Mouse (Mus musculus): Measurements from ENCODE around the gene Il1rapl1.

Gene Il1rapl1

DNA sequence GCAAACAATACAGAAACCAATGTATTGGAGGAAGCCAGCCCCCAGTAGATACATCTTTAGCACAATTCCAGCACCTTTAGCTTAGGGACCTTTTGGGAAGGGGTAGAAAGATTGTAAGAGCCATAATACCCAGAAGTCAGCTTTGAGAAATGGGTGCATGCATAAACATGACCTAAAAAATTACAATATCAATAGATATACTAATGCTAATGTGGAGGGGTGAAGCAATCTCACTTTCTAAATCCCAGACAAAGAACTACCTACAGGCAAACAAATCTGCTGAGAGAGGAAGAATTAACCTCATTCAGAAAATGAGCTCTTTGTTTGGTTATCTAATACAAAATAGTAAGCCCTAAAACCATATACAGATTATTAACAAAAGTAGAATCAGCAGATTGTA, 607.4 kb downstream of the Il1rapl1 start:
- no peak for DNase-seq

DNA sequence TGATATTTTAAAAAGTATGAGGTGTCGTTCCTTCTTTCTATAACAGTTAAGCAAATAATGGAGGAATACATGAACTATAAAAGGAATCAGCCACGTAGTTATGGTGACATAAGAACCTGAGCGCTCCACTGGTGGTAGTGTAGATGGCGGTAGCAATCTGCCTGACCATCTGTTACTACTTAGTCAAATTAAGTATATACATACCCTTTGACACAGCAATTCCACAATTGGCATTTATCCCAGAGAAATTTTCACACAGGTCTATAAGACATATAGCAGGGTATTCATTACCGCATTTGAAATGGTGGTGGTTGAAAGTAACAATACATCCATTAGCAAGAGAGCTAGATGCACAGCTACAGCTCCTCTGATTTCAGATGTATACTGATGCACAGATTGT, 612.8 kb downstream of the Il1rapl1 start:
- DNase-seq: no peak

DNA sequence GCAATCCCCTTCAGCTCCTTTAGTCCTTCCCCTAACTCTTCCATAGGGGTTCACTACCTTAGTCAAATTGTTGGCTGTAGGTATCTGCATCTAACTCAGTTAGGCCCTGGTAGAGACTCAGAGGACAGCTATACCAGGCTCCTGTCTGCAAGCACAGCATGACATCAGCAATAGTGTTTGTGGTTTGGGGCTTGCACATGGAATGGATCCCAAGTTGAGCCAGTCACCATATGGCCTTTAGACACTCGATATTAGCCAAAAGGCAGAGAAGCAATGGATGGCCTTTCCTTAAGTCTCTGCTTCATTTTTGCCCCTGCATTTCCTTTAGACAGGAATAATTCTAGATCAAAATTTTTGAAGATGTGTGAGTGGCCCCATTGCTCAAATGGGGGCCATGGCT, 632.0 kb downstream of the Il1rapl1 start:
- DNase-seq: no peak

DNA sequence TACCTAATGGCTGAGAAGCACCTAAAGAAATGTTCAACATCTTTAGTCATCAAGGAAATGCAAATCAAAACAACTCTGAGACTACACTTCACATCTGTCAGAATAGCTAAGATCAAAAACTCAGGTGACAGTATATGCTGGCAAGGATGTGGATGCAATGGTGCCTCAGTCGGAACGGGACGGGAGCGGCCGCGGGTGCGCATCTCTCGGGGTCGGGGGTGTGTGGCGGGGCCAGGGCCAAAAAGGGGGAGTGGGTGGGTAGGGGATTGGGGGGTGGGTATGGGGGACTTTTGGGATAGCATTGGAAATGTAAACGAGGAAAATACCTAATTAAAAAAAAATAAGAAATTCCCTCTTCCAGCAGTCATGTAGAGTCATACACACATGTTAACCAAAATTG, 877.3 kb downstream of the Il1rapl1 start:
- DNase-seq: peak; percentile 46

DNA sequence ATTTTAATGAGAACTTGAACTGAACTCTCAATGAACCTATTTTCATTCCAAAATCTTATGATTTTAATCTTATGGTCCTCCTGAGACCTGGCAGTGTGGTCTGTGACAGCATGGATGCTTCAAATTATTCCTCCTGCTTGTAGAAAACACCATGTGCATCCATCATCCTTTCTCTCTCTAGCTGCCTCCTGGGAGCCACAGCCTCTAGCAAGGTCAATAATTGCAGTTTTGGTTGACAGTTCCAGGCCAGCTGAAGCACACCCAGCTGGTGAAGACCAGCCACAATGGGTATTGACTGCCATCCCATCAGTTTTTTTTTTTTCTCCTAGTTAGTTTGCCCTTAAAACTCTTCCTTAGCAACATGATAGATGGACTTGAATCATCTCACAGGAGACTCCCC, 890.2 kb downstream of the Il1rapl1 start:
- DNase-seq: no peak

DNA sequence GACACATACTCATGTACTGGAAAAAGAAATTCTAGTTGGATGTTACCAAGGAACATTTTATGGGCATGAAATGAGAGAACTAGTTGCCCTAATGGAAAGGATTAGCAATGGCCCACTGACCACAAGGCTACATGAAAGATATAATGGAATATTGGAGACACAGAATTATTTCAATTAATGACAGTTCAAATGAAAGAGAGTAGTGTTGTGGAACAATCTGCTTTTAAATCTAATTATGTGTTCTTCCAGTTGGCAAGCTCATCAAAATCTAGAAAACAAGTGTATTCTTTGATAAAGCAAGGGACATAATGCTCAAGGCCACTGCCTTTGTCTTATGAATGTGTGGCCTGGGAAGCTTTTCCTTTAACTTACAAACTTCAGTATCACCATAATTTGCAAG, 1113.1 kb downstream of the Il1rapl1 start:
- no peak for DNase-seq

DNA sequence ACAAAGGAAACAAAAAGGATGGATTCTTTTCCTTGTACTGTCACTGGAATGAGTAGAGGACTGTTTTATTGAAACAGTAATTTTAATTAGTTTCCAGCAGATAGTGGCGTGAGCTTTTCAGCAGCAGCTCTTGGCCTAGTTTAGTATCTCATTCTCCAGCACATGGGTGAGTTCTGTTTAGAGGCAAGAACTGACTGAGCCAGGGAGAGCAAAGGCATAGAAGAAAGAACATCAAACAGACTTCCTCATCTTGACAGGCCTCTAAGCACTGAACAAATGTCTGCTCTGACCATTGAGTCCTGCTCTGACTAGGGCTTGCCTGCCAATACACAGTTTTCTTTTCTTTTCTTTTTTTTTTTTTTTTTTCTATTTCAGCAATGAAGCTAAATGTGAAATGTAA, 1160.3 kb downstream of the Il1rapl1 start:
- no peak for DNase-seq

DNA sequence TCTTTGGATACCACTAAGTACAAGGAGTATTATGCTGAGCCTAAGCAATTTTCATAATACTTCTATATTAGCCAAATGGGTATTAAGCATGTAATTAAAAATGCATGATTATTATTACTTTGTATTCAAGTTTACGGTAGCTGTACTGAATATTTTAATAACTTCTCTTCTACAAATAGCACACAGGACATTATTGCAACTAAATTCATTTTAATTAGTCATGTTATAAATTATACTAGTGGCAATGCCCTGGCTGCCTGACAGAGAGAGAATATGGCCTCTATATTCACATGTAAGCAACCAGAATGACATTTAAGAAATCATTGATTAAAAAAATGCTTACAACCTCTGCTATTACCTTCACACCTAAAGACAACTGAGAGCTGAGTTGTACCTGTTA, 1160.8 kb downstream of the Il1rapl1 start:
- no peak for DNase-seq

DNA sequence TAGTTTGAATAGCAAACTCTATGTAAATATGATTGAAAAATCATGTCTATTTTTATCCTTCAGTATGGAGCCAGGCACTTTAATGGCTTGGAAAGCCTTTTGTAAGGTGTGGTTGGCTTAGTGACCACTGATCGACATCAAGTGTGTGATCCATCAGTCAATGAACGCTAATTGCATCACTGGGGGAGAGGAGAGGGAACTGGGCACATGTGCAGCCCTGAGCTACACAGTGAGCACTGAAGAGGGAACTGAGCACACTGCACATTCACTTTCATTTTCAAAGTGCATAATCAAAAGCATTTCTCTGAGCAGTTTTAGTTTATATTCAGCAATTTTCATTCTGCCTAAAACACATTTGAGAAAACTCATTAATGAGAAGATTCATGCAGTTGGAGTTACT, 1164.5 kb downstream of the Il1rapl1 start:
- no peak for DNase-seq

DNA sequence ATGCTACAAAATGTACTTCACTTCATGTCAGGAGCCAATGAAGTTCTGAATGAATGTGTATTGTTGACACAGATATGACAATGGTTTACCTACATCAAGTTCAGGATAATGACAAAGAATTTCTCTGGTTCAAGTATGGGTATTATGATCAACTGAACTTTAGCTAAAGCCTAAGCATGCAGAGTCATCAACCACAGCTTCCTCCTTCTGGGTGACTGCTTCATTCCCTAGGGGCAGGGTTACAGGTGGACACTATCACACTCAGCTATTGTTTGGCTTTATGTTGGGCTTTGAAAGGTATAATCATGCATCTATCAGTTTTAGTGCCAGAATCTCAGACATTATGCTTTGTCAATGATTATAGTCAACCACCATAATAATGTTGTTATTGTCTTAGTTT, 1166.3 kb downstream of the Il1rapl1 start:
- DNase-seq: no peak

DNA sequence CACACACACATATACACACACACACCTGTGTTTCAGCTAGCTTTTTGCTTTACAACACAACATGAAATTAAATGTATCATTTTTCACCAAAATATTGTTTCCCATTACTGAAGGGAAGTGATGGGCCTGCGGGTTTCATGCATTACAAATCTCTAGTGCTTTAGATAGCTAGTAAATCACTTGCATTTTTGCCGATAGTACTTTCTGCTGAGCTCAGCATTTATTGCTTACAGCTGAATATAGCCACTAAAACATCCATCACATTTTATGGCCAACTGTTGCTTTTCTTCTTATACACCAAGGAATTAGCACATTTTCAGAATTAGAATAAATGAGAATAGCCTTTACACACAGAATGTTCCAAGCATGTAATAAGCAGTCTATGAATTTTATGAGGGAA, 1260.6 kb downstream of the Il1rapl1 start:
- DNase-seq: no peak

DNA sequence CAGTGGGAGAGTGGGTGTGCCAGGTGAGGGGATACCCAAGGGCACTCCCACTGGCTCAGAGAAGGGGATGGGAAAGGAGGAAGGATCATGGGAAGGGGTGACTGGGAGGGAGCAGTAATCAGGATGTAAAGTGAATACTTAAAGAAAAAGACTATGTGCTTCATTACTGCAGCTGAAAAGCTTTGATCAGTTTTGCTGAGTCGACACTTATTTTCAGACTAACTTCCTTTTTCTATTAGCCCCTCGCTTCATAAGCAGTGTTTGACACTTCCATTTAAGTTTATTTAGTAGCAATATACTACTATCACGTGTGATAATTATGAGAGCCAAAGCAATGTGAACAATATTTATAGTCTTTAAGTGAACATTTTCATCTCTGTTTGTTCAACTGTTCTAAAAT, 1307.2 kb downstream of the Il1rapl1 start:
- no peak for DNase-seq

DNA sequence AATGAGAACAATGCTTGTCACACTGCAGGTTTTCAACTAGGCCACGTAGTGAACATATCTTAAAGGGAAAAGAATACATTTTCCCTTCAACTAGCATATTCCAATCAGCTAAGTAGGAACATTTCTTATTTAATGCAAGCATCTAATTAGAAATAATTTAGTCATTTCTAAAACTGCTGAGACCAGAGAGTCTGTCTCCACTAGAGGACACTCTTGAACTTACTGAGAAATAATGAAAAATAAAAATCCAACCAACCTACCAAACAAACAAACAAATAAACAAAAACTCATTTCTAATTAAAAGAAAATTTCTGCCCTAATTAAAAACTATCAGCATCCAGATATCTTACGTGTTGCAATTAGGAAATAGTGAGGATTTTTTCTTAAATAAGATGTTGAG, 1312.7 kb downstream of the Il1rapl1 start:
- DNase-seq: no peak

DNA sequence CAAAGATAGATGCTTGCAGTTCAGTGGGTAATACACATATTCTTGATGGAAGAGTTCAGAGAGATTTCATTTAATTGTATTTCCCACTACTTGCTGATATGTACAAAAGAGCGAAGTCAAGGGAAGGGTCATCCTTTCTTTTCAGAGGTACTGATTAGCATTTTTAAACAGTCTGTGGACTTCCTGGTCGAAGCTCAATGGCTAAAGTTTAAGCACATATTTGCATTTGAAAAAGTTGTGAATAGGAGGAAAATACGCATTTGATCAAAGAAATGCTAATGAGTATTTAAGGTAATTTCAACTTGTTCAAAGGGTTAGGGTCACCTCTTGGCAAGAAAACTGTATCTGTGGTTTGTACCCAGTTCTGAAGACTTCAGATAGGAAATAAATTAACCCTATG, 1386.6 kb downstream of the Il1rapl1 start:
- DNase-seq: no peak
